Mouse (Mus musculus): Measurements from ENCODE around the gene Rnf182. TPM values are rescaled to one million over a fixed set of nuclear protein-coding genes. Genes with fewer than 3 reads are reported as not detected.
A peak's percentile ranks its signal among the peaks of the same experiment; 100 is the strongest.

The Rnf182 gene
- polyA plus RNA-seq, 1 experiment from 2014 or later, result not detected

- H3K4me3 ChIP-seq (ENCODE audit: low read depth, low read length), result no peak overlapping the region
- no peak overlapping the region for H3K4me2 ChIP-seq (ENCODE audit: low read depth, low read length)
- DNase-seq (no peak), ATAC-seq (no peak)
- WGBS (ENCODE audit: insufficient replicate concordance), result 75% methylated on average over 8 of the region's 8 CpGs
- no peaks in the 10 kb centered on the region for H3K9me3 ChIP-seq (ENCODE audit: low read length)
- TF ChIP-seq CTCF (IDR thresholded peaks at IDR 0.05; ENCODE audit: low read depth) (no peak), EP300 (IDR thresholded peaks at IDR 0.05; ENCODE audit: low read depth) (no peak)
- no peaks in the 10 kb centered on the region for H3K27me3 ChIP-seq (ENCODE audit: insufficient read depth, low read length)
- H3K36me3 ChIP-seq (replicated peaks; ENCODE audit: insufficient read depth, low read length), result no peaks in the 10 kb centered on the region
- no peak overlapping the region for H3K27ac ChIP-seq (ENCODE audit: low read depth)
- H3K4me1 ChIP-seq (ENCODE audit: insufficient read depth), result no peaks in the 10 kb centered on the region
- no peak overlapping the region for H3K9ac ChIP-seq (replicated peaks)
These were observed 61.8 kb downstream of the Rnf182 start for GRCm38 (mm10) chr13:43677159-43677882.

- DNase-seq, result no peak
- H3K27me3 ChIP-seq (ENCODE audit: insufficient read depth, low read length), result no peaks in the 10 kb centered on the region
- H3K27ac ChIP-seq (ENCODE audit: low read depth), result no peak overlapping the region
- no peaks in the 10 kb centered on the region for H3K4me1 ChIP-seq (ENCODE audit: insufficient read depth)
- no peak overlapping the region for H3K9ac ChIP-seq (replicated peaks)
- H3K36me3 ChIP-seq (replicated peaks; ENCODE audit: insufficient read depth, low read length), result no peaks in the 10 kb centered on the region
- no peaks in the 10 kb centered on the region for H3K9me3 ChIP-seq (ENCODE audit: low read length)
- no peak overlapping the region for H3K4me2 ChIP-seq (ENCODE audit: low read depth, low read length)
- H3K4me3 ChIP-seq (ENCODE audit: low read depth, low read length), result no peak overlapping the region
- TF ChIP-seq CTCF (IDR thresholded peaks at IDR 0.05; ENCODE audit: low read depth) (no peak), EP300 (IDR thresholded peaks at IDR 0.05; ENCODE audit: low read depth) (no peak)
- 80% methylated on average over 5 of the region's 5 CpGs for WGBS (ENCODE audit: insufficient replicate concordance)
- ATAC-seq, result no peak
These were observed 62.4 kb downstream of the Rnf182 start for GRCm38 (mm10) chr13:43677883-43678244.

GRCm38 (mm10) chr13:43684499-43684994 lies 69.0 kb downstream of the Rnf182 start:
- DNase-seq, result no peak
- no peak overlapping the region for H3K4me2 ChIP-seq (ENCODE audit: low read depth, low read length)
- no peaks in the 10 kb centered on the region for H3K36me3 ChIP-seq (replicated peaks; ENCODE audit: insufficient read depth, low read length)
- no peaks in the 10 kb centered on the region for H3K9me3 ChIP-seq (ENCODE audit: low read length)
- H3K4me1 ChIP-seq (ENCODE audit: insufficient read depth), result no peaks in the 10 kb centered on the region
- peak; percentile 70 for ATAC-seq
- H3K9ac ChIP-seq (replicated peaks), result no peak overlapping the region
- H3K4me3 ChIP-seq (ENCODE audit: low read depth, low read length), result no peak overlapping the region
- TF ChIP-seq CTCF (IDR thresholded peaks at IDR 0.05; ENCODE audit: low read depth) (no peak), EP300 (IDR thresholded peaks at IDR 0.05; ENCODE audit: low read depth) (no peak)
- no peaks in the 10 kb centered on the region for H3K27me3 ChIP-seq (ENCODE audit: insufficient read depth, low read length)
- WGBS (ENCODE audit: insufficient replicate concordance), result 36% methylated on average over 8 of the region's 8 CpGs
- no peak overlapping the region for H3K27ac ChIP-seq (ENCODE audit: low read depth)

- WGBS (ENCODE audit: insufficient replicate concordance), result 87% methylated on average over 10 of the region's 10 CpGs
- TF ChIP-seq EP300 (IDR thresholded peaks at IDR 0.05; ENCODE audit: low read depth) (no peak), CTCF (IDR thresholded peaks at IDR 0.05; ENCODE audit: low read depth) (no peak)
- H3K4me2 ChIP-seq (ENCODE audit: low read depth, low read length), result no peak overlapping the region
- H3K4me3 ChIP-seq (ENCODE audit: low read depth, low read length), result no peak overlapping the region
- H3K9me3 ChIP-seq (ENCODE audit: low read length), result no peaks in the 10 kb centered on the region
- no peak overlapping the region for H3K9ac ChIP-seq (replicated peaks)
- no peak for DNase-seq
- H3K4me1 ChIP-seq (ENCODE audit: insufficient read depth), result no peaks in the 10 kb centered on the region
- no peaks in the 10 kb centered on the region for H3K36me3 ChIP-seq (replicated peaks; ENCODE audit: insufficient read depth, low read length)
- no peak for ATAC-seq
- H3K27ac ChIP-seq (ENCODE audit: low read depth), result no peak overlapping the region
- peaks cover 3% of the 10 kb centered on the region; the same call in 1 of the 2 replicates for H3K27me3 ChIP-seq (ENCODE audit: insufficient read depth, low read length)
These were observed 72.6 kb downstream of the Rnf182 start for GRCm38 (mm10) chr13:43688065-43688464.

- Histone ChIP-seq H3K4me3 (ENCODE audit: low read depth, low read length) (no peak overlapping the region), H3K9me3 (ENCODE audit: low read length) (no peaks in the 10 kb centered on the region), H3K36me3 (replicated peaks; ENCODE audit: insufficient read depth, low read length) (no peaks in the 10 kb centered on the region), H3K4me2 (ENCODE audit: low read depth, low read length) (no peak overlapping the region), H3K27me3 (ENCODE audit: insufficient read depth, low read length) (peaks cover 3% of the 10 kb centered on the region; the same call in 1 of the 2 replicates), H3K9ac (replicated peaks) (no peak overlapping the region), H3K27ac (ENCODE audit: low read depth) (no peak overlapping the region), H3K4me1 (ENCODE audit: insufficient read depth) (no peaks in the 10 kb centered on the region)
- TF ChIP-seq EP300 (IDR thresholded peaks at IDR 0.05; ENCODE audit: low read depth), result no peak
- TF ChIP-seq CTCF (IDR thresholded peaks at IDR 0.05; ENCODE audit: low read depth), result 0 out of 2 replicates have a peak, but pooled peaks have one; percentile 9
- ATAC-seq (no peak), DNase-seq (no peak)
- 59% methylated on average over 3 of the region's 3 CpGs for WGBS (ENCODE audit: insufficient replicate concordance)
These were observed 76.2 kb downstream of the Rnf182 start for GRCm38 (mm10) chr13:43691755-43692154.

- TF ChIP-seq EP300 (IDR thresholded peaks at IDR 0.05; ENCODE audit: low read depth) (no peak), CTCF (IDR thresholded peaks at IDR 0.05; ENCODE audit: low read depth) (no peak)
- ATAC-seq (no peak), DNase-seq (no peak)
- H3K4me1 ChIP-seq (ENCODE audit: insufficient read depth), result no peaks in the 10 kb centered on the region
- H3K4me2 ChIP-seq (ENCODE audit: low read depth, low read length), result no peak overlapping the region
- no peaks in the 10 kb centered on the region for H3K36me3 ChIP-seq (replicated peaks; ENCODE audit: insufficient read depth, low read length)
- H3K9ac ChIP-seq (replicated peaks), result no peak overlapping the region
- no peak overlapping the region for H3K27ac ChIP-seq (ENCODE audit: low read depth)
- H3K9me3 ChIP-seq (ENCODE audit: low read length), result no peaks in the 10 kb centered on the region
- no peak overlapping the region for H3K4me3 ChIP-seq (ENCODE audit: low read depth, low read length)
- H3K27me3 ChIP-seq (ENCODE audit: insufficient read depth, low read length), result peaks cover 3% of the 10 kb centered on the region; the same call in 1 of the 2 replicates
These were observed 80.0 kb downstream of the Rnf182 start for GRCm38 (mm10) chr13:43695521-43695920.

Data from liver, postnatal 0 days (tissue).